Mouse (Mus musculus): Measurements from ENCODE around the gene Gm20870. TPM values are rescaled to one million over a fixed set of nuclear protein-coding genes. Genes with fewer than 3 reads are reported as not detected.

Gm20870 gene
- not detected in 2 replicates for polyA plus RNA-seq (2012; rRNA removed)

DNA sequence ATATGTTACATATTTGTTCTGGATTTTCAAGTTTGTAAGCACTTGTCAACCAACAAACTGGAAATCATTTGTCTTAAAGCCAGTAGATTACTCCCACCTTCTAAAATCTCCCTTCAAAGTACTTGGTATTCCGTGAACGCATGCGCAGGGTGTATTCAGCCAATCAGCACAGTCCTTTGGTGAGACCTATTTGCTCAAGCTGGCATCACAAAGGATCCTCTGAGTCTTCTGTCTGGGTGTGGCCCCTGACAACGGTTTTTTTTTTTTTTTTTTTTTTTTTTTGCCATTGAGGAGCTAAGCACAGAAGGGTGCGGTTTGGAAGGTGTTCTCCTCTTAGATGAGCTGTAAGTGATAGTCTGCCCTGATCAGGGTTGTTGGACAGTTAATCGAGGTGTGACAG is at the start of gene Gm20870:
Gm20870 (plus strand) TSS at position 301 of the 400 bp plus-strand sequence.

Other genes with a start within 250 kb of the Gm20870 start
- gene Gm20869, start 222.6 kb upstream of the Gm20870 start, polyA plus RNA-seq (2012; rRNA removed), result not detected in 2 replicates

Measured in central nervous system, embryonic 18 days (tissue).